Mouse (Mus musculus) lung, postnatal 0 days (tissue): Measurements from ENCODE around the gene Olfr1349. TPM values are rescaled to one million over a fixed set of nuclear protein-coding genes. Genes with fewer than 3 reads are reported as not detected.

Source experiments
- ATAC-seq: fragments of 200-750 bp; cut with Nextera tagmentation; 2 replicates; pipeline ENCODE4 v1.8.0; 2017; ENCODE audit warnings: moderate library complexity
- DNase-seq: peaks from one replicate; pipeline ENCODE4 v3.0.0-alpha.2; 2016; ENCODE audit warnings: low spot score
- H3K27ac ChIP-seq: fragments of 300-500 bp; sonication (generic); 2 replicates; pipeline ENCODE4 v1.5.1; 2014; ENCODE audit warnings: antibody characterized with exemption, mild to moderate bottlenecking, low read length, mixed read lengths
- H3K27me3 ChIP-seq: fragments of 300-500 bp; sonication (generic); replicated peaks from 2 replicates; pipeline ENCODE4 v1.6.1; 2014; ENCODE audit warnings: low read length, mixed read lengths; ENCODE audit not compliant: insufficient read depth
- H3K36me3 ChIP-seq: fragments of 300-500 bp; sonication (generic); 2 replicates; pipeline ENCODE4 v1.6.1; 2014; ENCODE audit warnings: low read length, mixed read lengths; ENCODE audit not compliant: insufficient read depth
- H3K4me1 ChIP-seq: fragments of 300-500 bp; sonication (generic); 2 replicates; pipeline ENCODE4 v1.6.1; 2014; ENCODE audit warnings: antibody characterized with exemption, low read depth, low read length, mixed read lengths; ENCODE audit not compliant: insufficient read depth
- H3K4me2 ChIP-seq: fragments of 300-500 bp; sonication (generic); replicated peaks from 2 replicates; pipeline ENCODE4 v1.6.1; 2014; ENCODE audit warnings: low read depth, mild to moderate bottlenecking, low read length, moderate library complexity, mixed read lengths
- H3K4me3 ChIP-seq: fragments of 300-500 bp; sonication (generic); 2 replicates; pipeline ENCODE4 v1.5.1; 2014; ENCODE audit warnings: low read depth, low read length
- H3K9ac ChIP-seq: fragments of 300-500 bp; sonication (generic); replicated peaks from 2 replicates; pipeline ENCODE4 v1.6.1; 2014; ENCODE audit warnings: low read depth, mild to moderate bottlenecking
- H3K9me3 ChIP-seq: fragments of 300-500 bp; sonication (generic); 2 replicates; pipeline ENCODE4 v1.6.1; 2016; ENCODE audit warnings: low read length, mixed read lengths
- CTCF ChIP-seq: IDR thresholded peaks from 2 replicates; pipeline ENCODE4 v1.5.1; 2016; ENCODE audit warnings: antibody characterized with exemption, mild to moderate bottlenecking
- EP300 ChIP-seq: IDR thresholded peaks from 2 replicates; pipeline ENCODE4 v1.6.1; 2016; ENCODE audit warnings: antibody characterized with exemption, mild to moderate bottlenecking, control low read depth
- WGBS: fragments of 180-500 bp; shearing (Covaris S2); extraction: QIAGEN DNeasy Blood & Tissue Kit; methylation state at CpG from one replicate; pipeline ENCODE4 v1.1.7; 2014; 5-methylcytosine and 5-hydroxymethylcytosine counted together
- polyA plus RNA-seq: library from polyadenylated mRNA; unstranded; fragments of >200 nt; fragmentation: Nextera tagmentation; extraction: Ambion mirVana; gene quantifications from 2 replicates; pipeline ENCODE4 v1.2.1, GENCODE M21; 2015

Gene Olfr1349
- polyA plus RNA-seq = not detected in 2 replicates

- no peak for ATAC-seq
- no peak within 1 kb of the TSS for H3K4me3 ChIP-seq
- H3K36me3 ChIP-seq = no peaks in the 10 kb centered on the region
- no peak within 1 kb of the TSS for H3K9ac ChIP-seq
- WGBS = 73% methylated on average over 5 of the region's 5 CpGs
- DNase-seq = no peak
- H3K4me2 ChIP-seq = no peak within 1 kb of the TSS
- H3K27ac ChIP-seq = no peak within 1 kb of the TSS
- H3K27me3 ChIP-seq = no peaks in the 10 kb centered on the region
- H3K4me1 ChIP-seq = no peaks in the 10 kb centered on the region
- TF ChIP-seq EP300 (no peak), CTCF (no peak)
- 0 out of 2 replicates have a peak, but pooled peaks cover 3% of the 10 kb centered on the region for H3K9me3 ChIP-seq
Measured at GRCm38 (mm10) chr7:6522850-6523249, at the start of gene Olfr1349. Olfr1349 (minus strand) TSS chr7:6522950.

- no peaks in the 10 kb centered on the region for H3K27me3 ChIP-seq
- H3K27ac ChIP-seq = no peak within 1 kb of the TSS
- H3K4me3 ChIP-seq = no peak within 1 kb of the TSS
- no peaks in the 10 kb centered on the region for H3K9me3 ChIP-seq
- H3K9ac ChIP-seq = no peak within 1 kb of the TSS
- no peak for DNase-seq
- TF ChIP-seq CTCF (no peak), EP300 (no peak)
- no peaks in the 10 kb centered on the region for H3K4me1 ChIP-seq
- no peak for ATAC-seq
- H3K4me2 ChIP-seq = no peak within 1 kb of the TSS
- H3K36me3 ChIP-seq = no peaks in the 10 kb centered on the region
Measured at GRCm38 (mm10) chr7:6564541-6564940, 41.8 kb upstream of the Olfr1349 start, which contains the start of gene Olfr1350. Olfr1350 (plus strand) TSS chr7:6564841.

- Histone ChIP-seq H3K9me3 (0 out of 2 replicates have a peak, but pooled peaks cover 3% of the 10 kb centered on the region), H3K27ac (no peak overlapping the region), H3K4me3 (no peak overlapping the region), H3K27me3 (no peaks in the 10 kb centered on the region), H3K4me1 (no peaks in the 10 kb centered on the region), H3K4me2 (no peak overlapping the region), H3K36me3 (no peaks in the 10 kb centered on the region), H3K9ac (no peak overlapping the region)
- WGBS = 61% methylated on average over 5 of the region's 5 CpGs
- TF ChIP-seq CTCF = peak; percentile 32; the same call in 1 of the 2 replicates
- TF ChIP-seq EP300 = no peak
- ATAC-seq = no peak
- no peak for DNase-seq
Measured at GRCm38 (mm10) chr7:6526141-6526540, 3.4 kb upstream of the Olfr1349 start.

- Histone ChIP-seq H3K4me1 (no peaks in the 10 kb centered on the region), H3K27me3 (no peaks in the 10 kb centered on the region), H3K36me3 (no peaks in the 10 kb centered on the region), H3K4me3 (no peak overlapping the region), H3K4me2 (no peak overlapping the region), H3K9ac (no peak overlapping the region), H3K27ac (no peak overlapping the region), H3K9me3 (0 out of 2 replicates have a peak, but pooled peaks cover 3% of the 10 kb centered on the region)
- no peak for TF ChIP-seq EP300
- 0 out of 2 replicates have a peak, but pooled peaks have one; percentile 7 for TF ChIP-seq CTCF
- DNase-seq = no peak
- 52% methylated on average over 3 of the region's 3 CpGs for WGBS
- ATAC-seq = no peak
Measured at GRCm38 (mm10) chr7:6525001-6525400, 2.3 kb upstream of the Olfr1349 start.

GRCm38 (mm10) chr7:6521666-6522065 is 1.1 kb downstream of the Olfr1349 start:
- WGBS = 9% methylated on average over 1 of the region's 1 CpGs
- Histone ChIP-seq H3K4me3 (no peak overlapping the region), H3K9ac (no peak overlapping the region), H3K27ac (no peak overlapping the region), H3K4me2 (no peak overlapping the region), H3K9me3 (0 out of 2 replicates have a peak, but pooled peaks cover 3% of the 10 kb centered on the region), H3K4me1 (no peaks in the 10 kb centered on the region), H3K36me3 (no peaks in the 10 kb centered on the region), H3K27me3 (no peaks in the 10 kb centered on the region)
- ATAC-seq = no peak
- TF ChIP-seq EP300 (no peak), CTCF (no peak)
- no peak for DNase-seq

GRCm38 (mm10) chr7:6508648-6509047 is 14.1 kb downstream of the Olfr1349 start, which contains the start of gene Olfr1348:
Olfr1348 (minus strand) TSS chr7:6508748.
- no peak for ATAC-seq
- Histone ChIP-seq H3K27ac (no peak within 1 kb of the TSS), H3K4me1 (no peaks in the 10 kb centered on the region), H3K4me2 (no peak within 1 kb of the TSS), H3K9me3 (no peaks in the 10 kb centered on the region), H3K27me3 (no peaks in the 10 kb centered on the region), H3K4me3 (no peak within 1 kb of the TSS), H3K9ac (no peak within 1 kb of the TSS), H3K36me3 (no peaks in the 10 kb centered on the region)
- TF ChIP-seq EP300 (no peak), CTCF (no peak)
- WGBS = 95% methylated on average over 1 of the region's 1 CpGs
- DNase-seq = no peak
